Mouse (Mus musculus): Measurements from ENCODE around the gene Rps6.

Rps6 gene

GRCm38 (mm10) chr4:86857113-86858069 lies at the start of gene Rps6:
Gene Rps6 (minus strand): TSS chr4:86857412.
- peak; percentile 96 for DNase-seq

- no peak for DNase-seq
Measured at GRCm38 (mm10) chr4:86905869-86906268, 48.7 kb upstream of the Rps6 start.

GRCm38 (mm10) chr4:86904969-86905368 lies 47.8 kb upstream of the Rps6 start:
- DNase-seq = no peak

GRCm38 (mm10) chr4:86902351-86902750 lies 45.1 kb upstream of the Rps6 start:
- DNase-seq = no peak

GRCm38 (mm10) chr4:86898791-86899474 lies 41.7 kb upstream of the Rps6 start:
- no peak for DNase-seq

- DNase-seq = no peak
Measured at GRCm38 (mm10) chr4:86897411-86897810, 40.2 kb upstream of the Rps6 start.

GRCm38 (mm10) chr4:86887879-86888278 lies 30.7 kb upstream of the Rps6 start:
- no peak for DNase-seq

GRCm38 (mm10) chr4:86886160-86886878 lies 29.1 kb upstream of the Rps6 start:
- no peak for DNase-seq

GRCm38 (mm10) chr4:86885790-86886159 lies 28.6 kb upstream of the Rps6 start:
- no peak for DNase-seq

- DNase-seq = peak; percentile 10 to 25
Measured at GRCm38 (mm10) chr4:86884945-86885344, 27.7 kb upstream of the Rps6 start.

- DNase-seq = no peak
Measured at GRCm38 (mm10) chr4:86882413-86882812, 25.2 kb upstream of the Rps6 start.

- DNase-seq = no peak
Measured at GRCm38 (mm10) chr4:86881178-86881577, 24.0 kb upstream of the Rps6 start.

GRCm38 (mm10) chr4:86879477-86879876 lies 22.3 kb upstream of the Rps6 start:
- no peak for DNase-seq

GRCm38 (mm10) chr4:86874146-86874847 lies 17.1 kb upstream of the Rps6 start, which contains the start of gene Acer2:
Gene Acer2 (plus strand): TSS chr4:86874396.
- peak; percentile 78 to 88 for DNase-seq

- DNase-seq = no peak
Measured at GRCm38 (mm10) chr4:86873072-86873471, 15.9 kb upstream of the Rps6 start.

GRCm38 (mm10) chr4:86871988-86872387 lies 14.8 kb upstream of the Rps6 start:
- DNase-seq = no peak

- DNase-seq = no peak
Measured at GRCm38 (mm10) chr4:86864087-86864486, 6.9 kb upstream of the Rps6 start.

GRCm38 (mm10) chr4:86858070-86858440 lies 843 bp upstream of the Rps6 start:
- peak; percentile 24 to 42 for DNase-seq

- no peak for DNase-seq
Measured at GRCm38 (mm10) chr4:86856304-86857112, 704 bp downstream of the Rps6 start.

GRCm38 (mm10) chr4:86852813-86853590 lies 4.2 kb downstream of the Rps6 start:
- DNase-seq = no peak

- no peak for DNase-seq
Measured at GRCm38 (mm10) chr4:86852018-86852417, 5.2 kb downstream of the Rps6 start.

All from cerebellum, postnatal 25 days (tissue).